ENCODE assay signal across 8 mouse cellular contexts in genomic region chr6:37046152-37046788, GRCm38 (mm10).
DNase-seq lines count a peak whose midpoint lies in the region; ATAC-seq lines count a peak whose summit lies in the region.

No protein-coding gene starts in this region.

- H3K27ac ChIP-seq in forebrain, embryonic 12.5 days, result no peak overlapping the region
- no peak overlapping the region for H3K27ac ChIP-seq in hindbrain, embryonic 11.5 days (ENCODE audit: low read depth, low read length)

- H3K27me3 ChIP-seq in forebrain, embryonic 12.5 days, result no peaks in the 10 kb centered on the region
- H3K27me3 ChIP-seq in hindbrain, embryonic 11.5 days (ENCODE audit: control insufficient read depth, insufficient read depth, low read length), result no peaks in the 10 kb centered on the region

- H3K4me1 ChIP-seq in forebrain, embryonic 12.5 days, result 0 out of 2 replicates have a peak, but pooled peaks cover 2% of the 10 kb centered on the region
- no peaks in the 10 kb centered on the region for H3K4me1 ChIP-seq in hindbrain, embryonic 11.5 days (replicated peaks; ENCODE audit: control insufficient read depth, insufficient read depth, low read length)

- H3K4me3 ChIP-seq in forebrain, embryonic 12.5 days (replicated peaks), result no peak overlapping the region
- H3K4me3 ChIP-seq in hindbrain, embryonic 11.5 days (ENCODE audit: low read depth, low read length), result no peak overlapping the region

- no peak overlapping the region for H3K4me2 ChIP-seq in forebrain, embryonic 12.5 days
- H3K4me2 ChIP-seq in hindbrain, embryonic 11.5 days (replicated peaks; ENCODE audit: low read depth, low read length), result no peak overlapping the region

- no peaks in the 10 kb centered on the region for H3K9me3 ChIP-seq in forebrain, embryonic 12.5 days
- no peaks in the 10 kb centered on the region for H3K9me3 ChIP-seq in hindbrain, embryonic 11.5 days (ENCODE audit: control insufficient read depth, low read length)

- H3K36me3 ChIP-seq in forebrain, embryonic 12.5 days (replicated peaks), result no peaks in the 10 kb centered on the region
- no peaks in the 10 kb centered on the region for H3K36me3 ChIP-seq in hindbrain, embryonic 11.5 days (ENCODE audit: control insufficient read depth, insufficient read depth, low read length)

- no peak overlapping the region for H3K9ac ChIP-seq in forebrain, embryonic 12.5 days
- H3K9ac ChIP-seq in hindbrain, embryonic 11.5 days (ENCODE audit: low read depth, low read length), result no peak overlapping the region

- peak; percentile 93 for DNase-seq in NIH3T3 (ENCODE audit: low read depth)
- DNase-seq in c-Kit-positive CD71-positive TER-119-positive erythroid progenitor cells, embryonic 14.5 days (ENCODE audit: low spot score), result peak; percentile 12
- peak; percentile 80 for DNase-seq in hindbrain, embryonic 11.5 days (ENCODE audit: low spot score)
- peak; percentile 59 to 75 for DNase-seq in layer of hippocampus, adult 8-10 months (ENCODE audit: low spot score in 2 of 2)
- DNase-seq in lung, postnatal 25 days (ENCODE audit: low spot score), result peak; percentile 55
- DNase-seq in retina, postnatal 7 days (ENCODE audit: low read depth, low spot score), result peak; percentile 48

- WGBS in forebrain, embryonic 12.5 days, result 35% methylated on average over 4 of the region's 4 CpGs
- WGBS in hindbrain, embryonic 11.5 days, result 30% methylated on average over 4 of the region's 4 CpGs

- ATAC-seq in forebrain, embryonic 12.5 days (ENCODE audit: low FRiP score), result peak; percentile 49; the same call in 1 of the 2 replicates
- ATAC-seq in hindbrain, embryonic 11.5 days (ENCODE audit: low FRiP score), result no peak
- no peak for ATAC-seq in erythroblast, adult 5-6 weeks (replicated peaks; ENCODE audit: low FRiP score, poor library complexity, severe bottlenecking)

Comparison
In these comparisons a context has a peak if more than half of its experiments do, and no peak if none do; other contexts are left out.
1. DNase-seq: peak in every context shown above with its lines; median percentile 93 in NIH3T3; 80 in hindbrain, embryonic 11.5 days; 67 in layer of hippocampus, adult 8-10 months; 55 in lung, postnatal 25 days; 48 in retina, postnatal 7 days; 12 in c-Kit-positive CD71-positive TER-119-positive erythroid progenitor cells, embryonic 14.5 days.